Mouse (Mus musculus) right cerebral cortex, postnatal 10 days (tissue): ENCODE measurements around the gene Aqp5.
A peak's percentile ranks its signal among the peaks of the same experiment; 100 is the strongest.

Experiments
- DNase-seq, 2 experiments: peaks; one replicate each; pipeline ENCODE4 v3.0.0; 2021; ENCODE audit warnings: low spot score in 2 of 2

Gene Aqp5

GRCm38 (mm10) chr15:99596056-99596687 lies 5.6 kb downstream of the Aqp5 start:
- DNase-seq = peak; percentile 91 to 92

- peak in 1 of 2 experiments; percentile 33 for DNase-seq
Measured at GRCm38 (mm10) chr15:99596841-99597240, 6.3 kb downstream of the Aqp5 start.

DNA sequence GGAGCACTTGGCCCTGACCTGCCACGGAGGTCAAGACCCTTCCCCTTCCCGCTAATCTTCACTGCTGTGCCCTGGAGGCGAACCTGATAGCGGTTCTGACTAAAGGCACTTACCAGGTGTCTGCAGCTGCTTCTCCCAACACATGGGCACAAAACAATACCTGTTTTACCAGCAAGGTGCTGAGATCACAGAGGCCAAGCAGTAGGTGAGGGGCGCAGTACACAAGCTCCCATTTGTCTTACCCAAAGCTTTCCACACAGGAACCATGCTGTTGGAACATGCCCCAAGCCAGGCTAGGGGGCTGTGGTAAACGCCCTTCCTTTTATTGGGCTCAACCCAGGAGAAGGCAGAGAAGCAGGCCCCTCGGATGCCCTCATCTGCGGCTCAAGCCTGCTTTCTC lies 7.0 kb downstream of the Aqp5 start:
- DNase-seq = no peak

- peak; percentile 70 to 71 for DNase-seq
Measured at GRCm38 (mm10) chr15:99599245-99600070, 8.9 kb downstream of the Aqp5 start.

DNA sequence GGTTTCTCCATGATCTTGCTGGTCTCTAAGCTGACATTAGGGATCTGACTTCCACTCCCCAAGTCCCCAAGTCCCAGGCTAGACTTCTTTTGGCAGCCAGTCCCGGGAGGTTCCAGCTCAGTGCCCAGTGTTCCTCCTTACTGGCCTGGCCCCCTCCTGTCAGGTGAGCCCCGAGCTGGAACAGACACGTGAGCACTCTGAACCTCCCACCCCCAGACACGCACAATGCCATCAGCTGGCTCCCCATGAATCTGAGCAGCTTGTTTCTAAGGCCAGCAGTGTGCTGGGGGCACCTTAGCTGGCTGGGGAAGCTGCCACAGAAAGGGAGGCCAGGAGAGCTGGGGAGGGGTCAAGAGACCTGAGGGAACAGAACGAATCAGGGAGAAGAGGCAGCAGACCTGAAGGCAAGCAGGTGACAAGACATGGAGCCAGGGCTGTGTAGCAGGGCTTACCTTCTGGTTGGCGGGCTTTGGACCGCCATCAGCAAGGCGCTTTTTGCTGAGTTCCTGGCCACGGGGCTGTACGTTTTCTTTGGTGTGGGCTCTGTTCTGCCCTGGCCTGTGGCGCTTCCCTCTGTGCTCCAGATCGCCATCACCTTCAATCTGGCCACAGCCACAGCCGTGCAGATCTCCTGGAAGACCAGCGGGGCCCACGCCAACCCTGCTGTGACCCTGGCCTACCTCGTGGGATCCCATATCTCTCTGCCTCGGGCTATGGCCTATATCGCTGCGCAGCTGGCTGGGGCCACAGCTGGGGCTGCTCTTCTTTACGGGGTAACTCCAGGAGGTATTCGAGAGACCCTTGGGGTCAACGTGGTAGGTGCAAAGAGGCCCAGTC lies 10.6 kb downstream of the Aqp5 start, which contains the start of gene Aqp6:
TSS of gene Aqp6 (plus strand) at position 415 of the 837 bp plus-strand sequence.
- peak in 1 of 2 experiments; percentile 28 for DNase-seq

DNA sequence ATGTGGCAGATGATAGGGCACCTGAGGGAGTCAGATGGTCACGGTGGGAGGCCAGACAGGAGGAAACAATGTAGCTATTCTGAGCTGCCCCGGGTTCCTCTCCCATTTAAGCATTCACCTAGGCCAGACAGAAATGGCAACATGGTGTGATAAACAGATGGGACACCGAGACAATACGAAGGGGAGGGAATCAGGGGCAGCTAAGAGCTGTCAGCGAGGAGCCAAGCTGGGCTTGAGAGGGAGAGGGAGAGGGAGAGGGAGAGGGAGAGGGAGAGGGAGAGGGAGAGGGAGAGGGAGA lies 11.2 kb downstream of the Aqp5 start:
- DNase-seq = no peak

DNA sequence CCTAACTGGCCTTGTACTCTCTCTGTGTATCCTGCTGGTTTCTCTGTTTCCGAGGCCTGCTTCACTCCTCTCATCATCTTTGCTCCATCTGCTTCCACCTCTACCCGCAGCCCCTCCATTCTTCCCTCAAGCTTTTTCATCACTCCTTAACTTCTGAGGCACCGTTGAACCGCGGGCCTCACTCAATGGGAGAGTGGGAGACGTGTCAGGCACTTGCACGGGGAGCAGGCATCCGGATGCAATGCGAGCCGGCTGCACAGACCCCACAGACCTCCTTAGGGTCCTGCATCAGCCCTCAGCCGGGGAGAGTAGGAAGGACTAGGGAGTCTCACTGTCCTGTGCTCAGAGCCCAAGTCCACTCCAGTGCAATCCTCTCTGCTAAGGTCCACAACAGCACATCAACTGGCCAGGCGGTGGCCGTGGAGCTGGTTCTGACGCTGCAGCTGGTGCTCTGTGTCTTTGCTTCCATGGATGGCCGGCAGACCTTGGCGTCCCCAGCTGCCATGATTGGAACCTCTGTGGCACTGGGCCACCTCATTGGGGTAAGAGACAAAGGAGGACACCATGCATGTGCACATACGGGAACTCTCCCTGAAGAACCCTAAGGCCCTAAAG lies 11.7 kb downstream of the Aqp5 start:
- DNase-seq = no peak

DNA sequence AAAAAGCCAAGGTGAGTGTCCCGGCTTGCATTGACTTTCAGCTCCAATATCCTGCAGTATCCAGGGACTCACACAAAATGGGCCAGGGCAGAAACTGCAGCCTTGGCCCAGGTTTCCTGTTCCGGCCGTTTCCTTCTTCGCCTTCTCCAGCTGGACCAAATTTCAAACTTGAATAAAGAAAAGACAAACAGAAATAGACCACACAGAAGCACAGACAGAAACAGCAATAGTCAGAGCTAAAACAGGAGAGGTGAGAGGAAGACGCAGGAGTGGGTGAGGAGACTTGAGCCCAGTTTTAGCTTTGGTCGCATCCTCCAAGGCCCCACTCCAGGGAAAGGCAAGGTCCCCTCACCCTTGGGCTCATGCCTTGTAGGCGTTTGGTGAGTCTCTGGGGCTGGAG lies 12.6 kb downstream of the Aqp5 start:
- no peak for DNase-seq

GRCm38 (mm10) chr15:99605595-99605994 lies 15.0 kb downstream of the Aqp5 start:
- DNase-seq = peak in 1 of 2 experiments; percentile 52

- peak in 1 of 2 experiments; percentile 63 for DNase-seq
Measured at GRCm38 (mm10) chr15:99606515-99606914, 15.9 kb downstream of the Aqp5 start.

DNA sequence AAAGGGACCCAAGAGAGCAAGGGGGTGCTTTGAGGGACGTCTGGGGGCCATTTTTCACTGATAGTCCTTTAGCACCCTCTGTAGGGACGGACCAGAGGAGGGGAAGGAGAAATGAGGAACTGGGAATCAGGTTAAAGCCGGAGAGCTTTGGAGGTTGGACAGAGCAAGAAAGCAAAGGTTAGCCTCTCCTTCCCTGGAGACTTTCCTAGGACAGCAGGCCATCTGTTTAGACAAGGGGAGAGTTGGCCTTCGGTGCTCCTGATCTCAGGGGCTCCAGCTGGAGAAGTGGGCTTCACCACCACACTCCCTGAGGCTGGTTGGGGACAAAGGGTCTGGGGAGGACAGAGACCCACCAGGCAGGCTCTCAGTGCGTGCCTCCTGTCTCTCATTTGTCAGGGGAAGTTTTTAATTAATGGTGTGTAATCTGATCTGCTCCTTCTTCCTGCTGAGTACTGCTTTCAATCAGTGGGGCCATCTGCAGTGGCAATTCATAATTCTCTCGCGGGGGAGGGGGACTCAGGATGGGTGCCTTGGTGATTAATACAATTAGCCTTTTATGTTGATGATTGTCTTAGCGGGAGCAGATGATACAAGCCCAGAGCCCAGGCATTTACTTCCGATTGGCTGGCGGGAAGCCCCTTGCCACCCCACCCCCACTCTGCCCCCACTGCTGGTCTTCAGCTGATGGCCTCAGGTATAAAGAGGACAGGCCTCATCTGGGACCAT lies 17.0 kb downstream of the Aqp5 start:
- DNase-seq = peak in 1 of 2 experiments; percentile 49

- no peak for DNase-seq
Measured at GRCm38 (mm10) chr15:99608382-99609125, 18.0 kb downstream of the Aqp5 start.

- no peak for DNase-seq
Measured at GRCm38 (mm10) chr15:99611563-99611962, 21.0 kb downstream of the Aqp5 start.

DNA sequence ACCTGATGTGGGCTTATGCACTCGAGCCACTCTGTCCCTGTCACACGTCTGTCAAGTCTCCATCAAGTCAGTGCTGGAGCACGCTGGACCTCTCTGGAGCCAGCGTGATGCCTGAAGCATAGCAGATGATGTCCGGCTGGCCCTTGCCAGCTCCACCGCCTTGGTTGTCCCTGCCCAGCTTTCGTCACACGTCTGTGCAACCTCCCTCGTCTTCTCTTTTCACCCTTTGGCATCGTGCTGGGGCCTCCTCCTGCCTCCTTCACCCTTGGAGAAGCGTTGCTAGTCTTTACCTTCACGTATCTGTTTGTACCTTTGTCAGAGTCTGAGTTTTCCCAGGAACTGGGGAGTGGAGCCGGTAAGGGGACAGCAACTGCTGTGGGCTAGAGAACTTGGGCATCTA lies 23.7 kb downstream of the Aqp5 start:
- DNase-seq = no peak

DNA sequence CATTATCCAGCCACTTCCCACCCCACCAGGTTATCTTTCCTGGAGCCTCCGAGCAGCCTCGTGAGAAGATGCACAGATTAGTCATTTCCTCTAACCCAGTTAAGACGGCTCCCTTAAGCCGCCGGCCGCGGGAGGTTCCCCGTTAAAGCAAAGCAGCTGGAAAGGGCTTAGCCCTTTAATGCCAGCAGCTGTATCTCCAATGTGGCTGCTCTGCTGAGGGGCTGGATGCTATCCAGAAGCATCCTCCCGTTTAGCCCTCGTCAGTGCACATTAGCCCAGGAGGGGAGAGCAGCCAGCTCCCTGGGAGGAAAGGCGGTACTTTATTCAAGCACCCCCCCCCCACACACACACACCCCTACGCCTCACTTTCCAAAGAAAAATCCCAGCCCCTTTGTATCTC lies 24.2 kb downstream of the Aqp5 start:
- DNase-seq = no peak

GRCm38 (mm10) chr15:99615246-99615645 lies 24.7 kb downstream of the Aqp5 start:
- no peak for DNase-seq

GRCm38 (mm10) chr15:99618595-99618994 lies 28.0 kb downstream of the Aqp5 start:
- no peak for DNase-seq

- peak; percentile 56 to 64 for DNase-seq
Measured at GRCm38 (mm10) chr15:99619821-99620220, 29.2 kb downstream of the Aqp5 start.

DNA sequence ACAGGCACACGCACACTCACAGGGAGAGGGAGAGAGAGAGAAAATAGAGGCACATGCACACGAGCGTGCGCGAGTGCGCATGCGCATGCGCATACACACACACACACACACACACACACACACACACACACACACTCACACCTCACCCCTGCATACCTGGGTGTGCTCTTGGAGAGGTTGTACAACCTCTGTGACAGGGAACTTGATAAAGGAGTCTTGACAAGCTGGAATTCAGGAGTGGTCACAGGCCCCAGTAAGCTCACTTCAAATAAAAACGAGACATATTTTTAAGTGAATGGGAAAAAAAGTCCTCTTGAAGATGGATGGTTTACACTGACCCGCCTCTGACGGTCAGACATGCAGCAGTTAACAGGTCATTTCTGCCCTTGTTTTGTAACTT lies 31.5 kb downstream of the Aqp5 start:
- DNase-seq = no peak

- no peak for DNase-seq
Measured at GRCm38 (mm10) chr15:99631618-99632017, 41.0 kb downstream of the Aqp5 start.

- DNase-seq = no peak
Measured at GRCm38 (mm10) chr15:99634702-99635101, 44.1 kb downstream of the Aqp5 start.
